Mouse (Mus musculus) MEL-GATA-1-ER (cell line): ENCODE results near the gene Tmbim1.
A peak's percentile ranks its signal among the peaks of the same experiment; 100 is the strongest.
"Not testable (repeated sequence)": the region's sequence is repeated elsewhere in the genome, so short reads cannot be mapped to it uniquely, and the experiment has no call there.

Source experiments
- DNase-seq: peaks from one replicate; pipeline ENCODE4 v3.0.0-alpha.2; 2012; ENCODE audit warnings: low read depth; ENCODE audit errors: extremely low read depth

Gene Tmbim1

GRCm38 (mm10) chr1:74329899-74330431 is 24.5 kb upstream of the Tmbim1 start:
- DNase-seq: no peak

GRCm38 (mm10) chr1:74326916-74327315 is 21.5 kb upstream of the Tmbim1 start:
- not testable (repeated sequence) for DNase-seq

GRCm38 (mm10) chr1:74321396-74321795 is 16.0 kb upstream of the Tmbim1 start:
- DNase-seq: no peak

GRCm38 (mm10) chr1:74318711-74319110 is 13.3 kb upstream of the Tmbim1 start:
- no peak for DNase-seq

GRCm38 (mm10) chr1:74316114-74316827 is 10.8 kb upstream of the Tmbim1 start:
- no peak for DNase-seq

- no peak for DNase-seq
These were observed 9.4 kb upstream of the Tmbim1 start for GRCm38 (mm10) chr1:74314796-74315195.

- peak; percentile 76 for DNase-seq
These were observed 7.7 kb upstream of the Tmbim1 start for GRCm38 (mm10) chr1:74313049-74313692.

- DNase-seq: no peak
These were observed 4.3 kb upstream of the Tmbim1 start for GRCm38 (mm10) chr1:74309767-74310166.

GRCm38 (mm10) chr1:74308001-74308964 is 2.9 kb upstream of the Tmbim1 start:
- DNase-seq: no peak

- no peak for DNase-seq
These were observed 1.7 kb upstream of the Tmbim1 start for GRCm38 (mm10) chr1:74307146-74307545.

GRCm38 (mm10) chr1:74304946-74305345 is 476 bp downstream of the Tmbim1 start:
- DNase-seq: no peak

GRCm38 (mm10) chr1:74304339-74304790 is 1.1 kb downstream of the Tmbim1 start:
- DNase-seq: no peak

GRCm38 (mm10) chr1:74303509-74304338 is 1.7 kb downstream of the Tmbim1 start:
- no peak for DNase-seq

- DNase-seq: no peak
These were observed 2.6 kb downstream of the Tmbim1 start for GRCm38 (mm10) chr1:74302835-74303234.

GRCm38 (mm10) chr1:74302229-74302628 is 3.2 kb downstream of the Tmbim1 start:
- no peak for DNase-seq

- no peak for DNase-seq
These were observed 4.9 kb downstream of the Tmbim1 start for GRCm38 (mm10) chr1:74300347-74301110.

GRCm38 (mm10) chr1:74298996-74299395 is 6.4 kb downstream of the Tmbim1 start:
- no peak for DNase-seq

GRCm38 (mm10) chr1:74298157-74298750 is 7.2 kb downstream of the Tmbim1 start:
- DNase-seq: no peak

- DNase-seq: no peak
These were observed 8.2 kb downstream of the Tmbim1 start for GRCm38 (mm10) chr1:74297269-74297668.
